Mouse (Mus musculus) heart, embryonic 12.5 days (tissue): ENCODE results near the gene Timm9. TPM values are rescaled to one million over a fixed set of nuclear protein-coding genes. Genes with fewer than 3 reads are reported as not detected.

ENCODE experiments used
- ATAC-seq: fragments of 200-750 bp; cut with Nextera tagmentation; 2 replicates; pipeline ENCODE4 v1.8.0; 2017; ENCODE audit warnings: moderate TSS enrichment, moderate library complexity; ENCODE audit not compliant: insufficient number of reproducible peaks, low FRiP score
- H3K27ac ChIP-seq: fragments of 300-500 bp; sonication (generic); 2 replicates; pipeline ENCODE4 v1.5.1; 2016; ENCODE audit warnings: mild to moderate bottlenecking, moderate library complexity; ENCODE audit not compliant: poor library complexity, severe bottlenecking
- H3K27me3 ChIP-seq: fragments of 300-500 bp; sonication (generic); replicated peaks from 2 replicates; pipeline ENCODE4 v1.6.1; 2016; ENCODE audit warnings: mild to moderate bottlenecking, moderate library complexity
- H3K36me3 ChIP-seq: fragments of 300-500 bp; sonication (generic); 2 replicates; pipeline ENCODE4 v1.6.1; 2016; ENCODE audit warnings: mild to moderate bottlenecking, moderate library complexity
- H3K4me1 ChIP-seq: fragments of 300-500 bp; sonication (generic); replicated peaks from 2 replicates; pipeline ENCODE4 v1.6.1; 2016; ENCODE audit warnings: mild to moderate bottlenecking
- H3K4me2 ChIP-seq: fragments of 300-500 bp; sonication (generic); 2 replicates; pipeline ENCODE4 v1.6.1; 2016; ENCODE audit warnings: mild to moderate bottlenecking, moderate library complexity
- H3K4me3 ChIP-seq: fragments of 300-500 bp; sonication (generic); 2 replicates; pipeline ENCODE4 v1.5.1; 2016; ENCODE audit warnings: mild to moderate bottlenecking
- H3K9ac ChIP-seq: fragments of 300-500 bp; sonication (generic); 2 replicates; pipeline ENCODE4 v1.6.1; 2016; ENCODE audit warnings: mild to moderate bottlenecking, moderate library complexity
- H3K9me3 ChIP-seq: fragments of 300-500 bp; sonication (generic); replicated peaks from 2 replicates; pipeline ENCODE4 v1.6.1; 2016; ENCODE audit warnings: mild to moderate bottlenecking, moderate library complexity
- WGBS: fragments of 180-500 bp; shearing (Covaris S2); methylation state at CpG from one replicate; pipeline ENCODE4 v1.1.7; 2016; 5-methylcytosine and 5-hydroxymethylcytosine counted together
- polyA plus RNA-seq: library from polyadenylated mRNA; unstranded; fragments of >200 nt; fragmentation: Nextera tagmentation; extraction: Ambion mirVana; gene quantifications from 2 replicates; pipeline ENCODE4 v1.2.1, GENCODE M21; 2016

Gene Timm9
- polyA plus RNA-seq, 1 experiment from 2014 or later, result 107 TPM

DNA sequence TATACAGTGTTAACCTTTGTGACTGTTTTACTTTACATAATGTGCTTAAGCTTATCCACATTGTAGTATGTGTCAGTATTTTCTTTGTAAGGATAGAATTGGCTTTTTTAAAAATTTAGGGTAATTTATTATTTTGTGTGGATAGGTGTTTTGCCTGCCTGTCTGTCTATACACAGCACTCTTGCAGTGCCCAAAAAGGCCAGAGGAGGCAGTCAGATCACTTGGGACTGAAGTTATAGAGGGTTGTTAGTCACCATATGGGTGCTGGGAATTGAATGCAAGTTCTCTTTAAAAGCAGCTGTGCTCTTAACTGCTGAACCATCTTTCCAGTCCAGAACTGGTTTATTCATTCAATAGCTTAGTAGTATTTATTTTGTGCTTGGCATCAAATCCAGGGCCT, 4.7 kb upstream of the Timm9 start:
- no peak overlapping the region for H3K4me2 ChIP-seq
- H3K9me3 ChIP-seq, result no peaks in the 10 kb centered on the region
- H3K36me3 ChIP-seq, result peaks cover 62% of the 10 kb centered on the region
- peaks cover 12% of the 10 kb centered on the region; the same call in 1 of the 2 replicates for H3K4me1 ChIP-seq
- no peak overlapping the region for H3K9ac ChIP-seq
- no peak overlapping the region for H3K4me3 ChIP-seq
- no peak for ATAC-seq
- no peak overlapping the region for H3K27ac ChIP-seq
- H3K27me3 ChIP-seq, result no peaks in the 10 kb centered on the region

DNA sequence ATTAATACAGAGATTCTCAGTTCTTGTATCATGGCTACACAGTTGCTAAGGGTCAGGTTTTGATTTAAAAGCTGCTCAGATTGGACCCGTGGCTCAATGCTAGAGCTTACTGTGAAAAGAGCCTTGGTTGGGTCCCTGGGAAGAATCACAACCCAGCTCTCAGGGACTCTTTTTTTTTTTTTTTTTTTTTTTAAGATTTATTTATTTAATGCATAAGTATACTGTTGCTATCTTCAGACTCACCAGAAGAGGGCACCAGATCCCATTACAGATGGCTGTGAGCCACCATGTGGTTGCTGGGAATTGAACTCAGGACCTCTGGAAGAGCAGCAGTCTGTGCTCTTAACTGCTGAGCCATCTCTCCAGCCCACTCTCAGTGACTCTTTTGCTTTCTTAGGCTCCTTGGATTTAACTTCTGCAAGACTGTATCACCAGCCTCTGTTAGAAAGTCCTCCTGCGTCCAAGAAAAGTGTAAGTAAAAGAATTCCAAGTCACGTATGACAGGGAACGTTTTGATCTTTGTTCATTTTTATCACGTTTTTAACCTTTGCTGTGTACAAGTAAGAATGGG, 2.9 kb upstream of the Timm9 start:
- H3K9me3 ChIP-seq, result no peaks in the 10 kb centered on the region
- H3K4me3 ChIP-seq, result no peak overlapping the region
- H3K36me3 ChIP-seq, result peaks cover 45% of the 10 kb centered on the region
- no peak overlapping the region for H3K9ac ChIP-seq
- H3K27me3 ChIP-seq, result no peaks in the 10 kb centered on the region
- H3K27ac ChIP-seq, result no peak overlapping the region
- H3K4me2 ChIP-seq, result no peak overlapping the region
- H3K4me1 ChIP-seq, result peaks cover 21% of the 10 kb centered on the region; the same call in 1 of the 2 replicates
- no peak for ATAC-seq
- 76% methylated on average over 5 of the region's 5 CpGs for WGBS

DNA sequence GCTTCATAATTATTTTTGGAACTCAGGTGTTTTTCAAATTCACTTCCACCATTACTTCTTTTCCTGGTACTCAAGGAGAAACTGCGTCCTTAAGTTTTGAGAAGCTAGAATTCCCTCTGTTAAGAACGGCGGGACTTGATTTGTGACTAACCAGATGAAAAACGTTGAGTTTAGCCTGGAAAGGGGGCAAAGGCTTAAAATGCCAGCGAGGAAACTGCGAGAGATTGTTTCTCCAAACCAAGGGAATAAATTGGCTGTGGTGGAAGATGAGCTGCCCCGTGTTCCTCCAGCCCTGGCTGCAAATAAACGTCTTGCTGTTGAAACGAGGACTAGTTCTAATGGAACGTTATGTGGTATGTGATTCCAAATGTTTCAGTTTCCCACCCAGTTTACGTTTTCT, 1.2 kb upstream of the Timm9 start:
- WGBS, result 5% methylated on average over 11 of the region's 11 CpGs
- Histone ChIP-seq H3K4me3 (peak overlapping the region; percentile 74), H3K27me3 (no peaks in the 10 kb centered on the region), H3K9me3 (no peaks in the 10 kb centered on the region), H3K36me3 (peaks cover 35% of the 10 kb centered on the region), H3K4me2 (peak overlapping the region; percentile 87), H3K27ac (no peak overlapping the region), H3K4me1 (peaks cover 21% of the 10 kb centered on the region; the same call in 1 of the 2 replicates), H3K9ac (peak overlapping the region; percentile 68)
- ATAC-seq, result no peak

GRCm38 (mm10) chr12:71136974-71137491, 549 bp upstream of the Timm9 start:
- Histone ChIP-seq H3K4me2 (peak overlapping the region; percentile 87), H3K36me3 (peaks cover 34% of the 10 kb centered on the region), H3K9ac (peak overlapping the region; percentile 74), H3K27me3 (no peaks in the 10 kb centered on the region), H3K4me1 (peaks cover 21% of the 10 kb centered on the region; the same call in 1 of the 2 replicates), H3K4me3 (peak overlapping the region; percentile 74), H3K9me3 (no peaks in the 10 kb centered on the region), H3K27ac (peak overlapping the region; percentile 79)
- peak; percentile 88 for ATAC-seq
- under 1% methylated on average over 30 of the region's 30 CpGs for WGBS

GRCm38 (mm10) chr12:71135581-71135980, 903 bp downstream of the Timm9 start:
- Histone ChIP-seq H3K4me2 (peak overlapping the region; percentile 80), H3K9ac (peak overlapping the region; percentile 74), H3K4me3 (peak overlapping the region; percentile 74), H3K27me3 (no peaks in the 10 kb centered on the region), H3K4me1 (peaks cover 21% of the 10 kb centered on the region; the same call in 1 of the 2 replicates), H3K36me3 (peaks cover 33% of the 10 kb centered on the region), H3K9me3 (no peaks in the 10 kb centered on the region), H3K27ac (no peak overlapping the region)
- 31% methylated on average over 5 of the region's 5 CpGs for WGBS
- no peak for ATAC-seq

GRCm38 (mm10) chr12:71123286-71123685, 13.2 kb downstream of the Timm9 start:
- H3K9ac ChIP-seq, result no peak overlapping the region
- peaks cover 48% of the 10 kb centered on the region for H3K36me3 ChIP-seq
- H3K27ac ChIP-seq, result no peak overlapping the region
- WGBS, result 86% methylated on average over 9 of the region's 9 CpGs
- H3K4me2 ChIP-seq, result no peak overlapping the region
- no peaks in the 10 kb centered on the region for H3K4me1 ChIP-seq
- H3K9me3 ChIP-seq, result no peaks in the 10 kb centered on the region
- no peak for ATAC-seq
- no peak overlapping the region for H3K4me3 ChIP-seq
- H3K27me3 ChIP-seq, result no peaks in the 10 kb centered on the region

GRCm38 (mm10) chr12:71122731-71123130, 13.8 kb downstream of the Timm9 start:
- Histone ChIP-seq H3K36me3 (peaks cover 48% of the 10 kb centered on the region), H3K4me1 (no peaks in the 10 kb centered on the region), H3K9me3 (no peaks in the 10 kb centered on the region), H3K27ac (no peak overlapping the region), H3K27me3 (no peaks in the 10 kb centered on the region), H3K4me3 (no peak overlapping the region), H3K9ac (no peak overlapping the region), H3K4me2 (no peak overlapping the region)
- WGBS, result 84% methylated on average over 10 of the region's 10 CpGs
- no peak for ATAC-seq

- Histone ChIP-seq H3K9ac (no peak overlapping the region), H3K27me3 (no peaks in the 10 kb centered on the region), H3K9me3 (no peaks in the 10 kb centered on the region), H3K27ac (no peak overlapping the region), H3K36me3 (no peaks in the 10 kb centered on the region), H3K4me3 (no peak overlapping the region), H3K4me2 (no peak overlapping the region), H3K4me1 (peaks cover 27% of the 10 kb centered on the region)
- ATAC-seq, result no peak
- WGBS, result 79% methylated on average over 5 of the region's 5 CpGs
Observed at GRCm38 (mm10) chr12:71116411-71116810, 20.1 kb downstream of the Timm9 start.

DNA sequence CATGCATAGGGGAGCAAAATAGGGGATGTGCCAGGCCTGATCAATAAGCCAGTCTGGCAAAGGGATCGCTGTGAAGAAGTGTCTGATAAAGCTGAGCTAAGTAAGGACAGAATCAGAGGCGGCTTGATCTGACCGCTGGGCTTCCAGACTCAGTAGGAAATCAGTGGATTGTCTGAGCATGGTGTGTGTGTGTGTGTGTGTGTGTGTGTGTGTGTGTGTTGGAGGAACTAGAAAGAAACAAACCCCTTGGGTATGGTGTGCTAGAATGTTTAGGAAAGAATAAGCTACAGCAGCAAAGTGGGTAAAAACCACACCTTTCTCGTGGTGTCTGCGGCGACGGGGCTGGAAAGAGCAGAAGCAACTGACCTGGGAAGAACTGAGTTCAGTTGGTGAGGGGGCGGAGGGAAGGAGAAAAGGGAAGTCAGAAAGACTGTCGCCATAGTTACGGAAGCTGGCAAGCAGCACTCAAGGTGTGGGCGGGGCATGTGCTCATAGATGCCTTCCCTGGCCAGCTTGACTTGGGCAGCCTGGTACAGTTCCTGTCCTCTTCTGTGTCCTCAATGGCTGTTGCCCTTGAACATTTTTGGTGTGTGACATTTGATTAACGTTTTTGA, 22.7 kb downstream of the Timm9 start:
- Histone ChIP-seq H3K4me3 (no peak overlapping the region; the same call in 1 of the 2 replicates), H3K36me3 (no peaks in the 10 kb centered on the region), H3K27me3 (no peaks in the 10 kb centered on the region), H3K4me2 (peak overlapping the region; percentile 47), H3K27ac (no peak overlapping the region), H3K9ac (no peak overlapping the region), H3K4me1 (peaks cover 31% of the 10 kb centered on the region), H3K9me3 (no peaks in the 10 kb centered on the region)
- 29% methylated on average over 12 of the region's 12 CpGs for WGBS
- peak; percentile 58; the same call in 1 of the 2 replicates for ATAC-seq

GRCm38 (mm10) chr12:71113074-71113473, 23.4 kb downstream of the Timm9 start:
- no peak overlapping the region for H3K9ac ChIP-seq
- peak; percentile 47 for ATAC-seq
- peak overlapping the region; percentile 47 for H3K4me2 ChIP-seq

GRCm38 (mm10) chr12:71111331-71111730, 25.2 kb downstream of the Timm9 start, which contains the start of gene Tomm20l:
Gene Tomm20l, plus strand, starts transcription at chr12:71111428.
- Histone ChIP-seq H3K9me3 (no peaks in the 10 kb centered on the region), H3K4me2 (peak within 1 kb of the TSS; percentile 77), H3K4me1 (peaks cover 27% of the 10 kb centered on the region), H3K27ac (no peak within 1 kb of the TSS), H3K4me3 (peak within 1 kb of the TSS; percentile 41), H3K27me3 (no peaks in the 10 kb centered on the region), H3K9ac (peak within 1 kb of the TSS; percentile 49; the same call in 1 of the 2 replicates), H3K36me3 (no peaks in the 10 kb centered on the region)
- ATAC-seq, result peak; percentile 19; the same call in 1 of the 2 replicates
- 5% methylated on average over 33 of the region's 33 CpGs for WGBS

More at GRCm38 (mm10) chr12:71113074-71113473, 23.4 kb downstream of the Timm9 start:
- H3K9me3 ChIP-seq, result no peaks in the 10 kb centered on the region
- peaks cover 31% of the 10 kb centered on the region for H3K4me1 ChIP-seq
- H3K27me3 ChIP-seq, result no peaks in the 10 kb centered on the region
- 0 out of 2 replicates have a peak overlapping the region, but pooled peaks have one; percentile 3 for H3K27ac ChIP-seq
- WGBS, result 32% methylated on average over 10 of the region's 10 CpGs
- H3K36me3 ChIP-seq, result no peaks in the 10 kb centered on the region
- H3K4me3 ChIP-seq, result no peak overlapping the region
